Mouse (Mus musculus): ENCODE data around the gene Gm14459. TPM values are rescaled to one million over a fixed set of nuclear protein-coding genes. Genes with fewer than 3 reads are reported as not detected.
"Not testable (repeated sequence)": the region's sequence is repeated elsewhere in the genome, so short reads cannot be mapped to it uniquely, and the experiment has no call there.

Gene Gm14459
- not detected in 2 replicates for polyA plus RNA-seq (2012; rRNA removed)

- 71% methylated on average over 2 of the region's 2 CpGs for WGBS
- Histone ChIP-seq H3K4me3 (replicated peaks; ENCODE audit: insufficient read depth, low read depth, low read length) (no peak within 1 kb of the TSS), H3K27ac (ENCODE audit: insufficient read depth, low read length) (no peak within 1 kb of the TSS), H3K4me1 (ENCODE audit: control insufficient read depth, insufficient read depth, low read length) (no peaks in the 10 kb centered on the region), H3K27me3 (ENCODE audit: control insufficient read depth, insufficient read depth, low read length) (no peaks in the 10 kb centered on the region)
- TF ChIP-seq POLR2A (IDR thresholded peaks at IDR 0.05; ENCODE audit: borderline replicate concordance, insufficient read depth, low read length) (no peak), CTCF (IDR thresholded peaks at IDR 0.05; ENCODE audit: borderline replicate concordance, insufficient read depth, low read depth, low read length) (no peak)
- DNase-seq = no peak
These were observed at the start of gene Gm14459 for GRCm38 (mm10) chrX:8524854-8525253. Gene Gm14459, minus strand, starts transcription at chrX:8524954.

GRCm38 (mm10) chrX:8548155-8548554, 23.4 kb upstream of the Gm14459 start, which contains the start of gene Ssxb6:
Gene Ssxb6, minus strand, starts transcription at chrX:8548255.
- H3K4me3 ChIP-seq (replicated peaks; ENCODE audit: insufficient read depth, low read depth, low read length); H3K27me3 ChIP-seq (ENCODE audit: control insufficient read depth, insufficient read depth, low read length); H3K27ac ChIP-seq (ENCODE audit: insufficient read depth, low read length); DNase-seq; H3K4me1 ChIP-seq (ENCODE audit: control insufficient read depth, insufficient read depth, low read length): not testable (repeated sequence)
- 57% methylated on average over 4 of the region's 4 CpGs for WGBS

Other genes starting within 250 kb of the Gm14459 start
- not detected in 2 replicates for gene Ssxb10, start 197.5 kb downstream of the Gm14459 start, polyA plus RNA-seq (2012; rRNA removed)
- gene Ssxb9, start 158.0 kb downstream of the Gm14459 start, polyA plus RNA-seq (2012; rRNA removed) = not detected in 2 replicates
- gene Ssxb1, start 111.6 kb downstream of the Gm14459 start, polyA plus RNA-seq (2012; rRNA removed) = not detected in 2 replicates
- not detected in 2 replicates for gene Ssxb2, start 63.2 kb downstream of the Gm14459 start, polyA plus RNA-seq (2012; rRNA removed)
- gene Ssxb6, start 23.3 kb upstream of the Gm14459 start, polyA plus RNA-seq (2012; rRNA removed) = not detected in 2 replicates
- not detected in 2 replicates for gene Ssxb3, start 66.9 kb upstream of the Gm14459 start, polyA plus RNA-seq (2012; rRNA removed)
- not detected in 2 replicates for gene Ssxb8, start 165.9 kb upstream of the Gm14459 start, polyA plus RNA-seq (2012; rRNA removed)
- gene Ssx9, start 223.5 kb upstream of the Gm14459 start, polyA plus RNA-seq (2012; rRNA removed) = not detected in 2 replicates

Measured in cerebellum, adult 2 months (tissue).